Mouse (Mus musculus) right cerebral cortex, postnatal 10 days (tissue): ENCODE measurements around the gene Stox2.

Experiments
- DNase-seq, 2 experiments: peaks; one replicate each; pipeline ENCODE4 v3.0.0; 2021; ENCODE audit warnings: low spot score in 2 of 2

Gene Stox2

GRCm38 (mm10) chr8:47298460-47298859, 147.7 kb downstream of the Stox2 start:
- DNase-seq = no peak

GRCm38 (mm10) chr8:47289641-47290040, 156.5 kb downstream of the Stox2 start:
- DNase-seq = peak in 1 of 2 experiments; percentile 66

GRCm38 (mm10) chr8:47288866-47289541, 157.2 kb downstream of the Stox2 start:
- DNase-seq = peak; percentile 74 to 80

- peak; percentile 84 to 86 for DNase-seq
Measured at GRCm38 (mm10) chr8:47288131-47288865, 157.9 kb downstream of the Stox2 start.

- peak; percentile 59 to 66 for DNase-seq
Measured at GRCm38 (mm10) chr8:47287641-47288130, 158.5 kb downstream of the Stox2 start.

DNA sequence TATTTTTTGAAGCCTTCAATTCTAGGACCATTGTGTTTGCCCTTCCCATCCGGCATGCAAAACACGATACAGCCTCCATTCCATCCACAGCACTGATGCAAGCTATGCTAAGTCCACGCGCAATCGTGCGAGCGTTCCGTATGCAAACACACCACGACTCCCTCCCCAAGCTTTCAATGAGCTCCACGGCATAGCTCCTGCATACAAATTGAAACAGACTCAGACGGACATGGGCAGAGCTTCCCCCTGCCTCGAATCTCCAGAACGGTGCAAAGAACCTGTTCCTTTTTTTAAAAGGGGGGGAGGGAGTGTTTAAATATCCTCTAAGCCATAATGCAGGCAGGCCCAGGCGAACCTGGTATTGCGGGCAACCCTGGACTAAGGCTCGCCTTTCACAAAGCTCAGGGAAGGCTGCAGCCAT, 159.0 kb downstream of the Stox2 start:
- peak; percentile 68 to 70 for DNase-seq

GRCm38 (mm10) chr8:47286081-47286700, 160.0 kb downstream of the Stox2 start:
- no peak for DNase-seq

DNA sequence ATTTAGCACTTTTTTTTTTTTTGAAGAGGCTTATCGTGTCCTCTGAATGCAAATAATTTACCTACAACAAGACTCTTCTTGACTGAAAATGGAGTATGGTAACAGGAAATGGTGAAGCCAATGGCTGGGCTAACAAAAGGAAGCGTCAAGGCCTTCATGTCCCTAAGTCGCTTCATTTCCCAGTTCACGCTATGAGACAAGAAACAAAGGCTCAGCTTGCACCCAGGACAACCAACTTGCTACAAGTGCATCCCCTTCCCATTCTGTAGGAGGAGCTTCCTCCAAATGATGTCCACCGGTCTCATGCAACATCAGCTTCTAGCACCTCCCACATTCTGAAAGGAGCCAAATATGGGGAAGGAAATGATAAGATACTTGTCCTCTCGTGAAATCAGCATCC, 160.7 kb downstream of the Stox2 start:
- DNase-seq = no peak

GRCm38 (mm10) chr8:47284329-47285326, 161.5 kb downstream of the Stox2 start:
- no peak for DNase-seq

GRCm38 (mm10) chr8:47279898-47280297, 166.3 kb downstream of the Stox2 start:
- no peak for DNase-seq

- no peak for DNase-seq
Measured at GRCm38 (mm10) chr8:47278211-47278610, 168.0 kb downstream of the Stox2 start.

- no peak for DNase-seq
Measured at GRCm38 (mm10) chr8:47268931-47269330, 177.2 kb downstream of the Stox2 start.

DNA sequence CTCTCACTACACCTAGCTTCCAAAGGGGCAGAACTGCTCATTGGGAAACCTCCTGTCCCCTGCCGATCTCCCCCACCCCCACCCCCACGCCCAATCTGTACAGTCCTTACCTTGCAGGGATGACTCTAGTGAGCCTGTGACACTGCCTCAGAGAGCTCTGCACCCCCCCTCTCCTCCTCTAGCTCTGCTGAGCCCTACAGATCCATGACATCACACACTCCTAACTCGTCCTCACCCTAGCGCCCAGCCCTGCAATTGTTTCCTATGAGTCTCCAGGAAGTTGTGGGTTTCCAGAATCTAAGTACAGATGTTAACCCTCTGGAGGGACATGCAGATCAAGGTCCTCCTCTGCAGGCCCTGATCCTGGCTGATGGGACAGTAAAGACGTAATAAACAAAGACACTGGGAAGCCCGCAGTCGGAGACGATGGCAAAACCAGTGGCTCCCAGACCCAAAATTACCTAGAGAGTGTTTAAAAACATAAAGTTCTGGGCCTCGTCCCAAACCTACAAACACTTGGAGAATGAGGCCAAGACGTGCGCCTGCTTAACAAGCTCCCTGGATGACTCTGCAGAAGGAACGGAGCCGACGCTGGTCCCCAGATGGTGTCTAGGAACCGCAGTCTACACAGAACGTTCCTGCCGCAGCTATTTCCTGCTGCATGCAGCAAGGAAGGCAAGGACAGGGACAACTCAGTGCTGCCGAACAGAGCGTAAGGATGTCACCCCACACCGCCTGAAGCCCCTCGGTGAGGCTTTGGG, 177.9 kb downstream of the Stox2 start:
- DNase-seq = peak; percentile 78 to 86

- DNase-seq = no peak
Measured at GRCm38 (mm10) chr8:47263070-47263843, 182.9 kb downstream of the Stox2 start.

GRCm38 (mm10) chr8:47260751-47261474, 185.2 kb downstream of the Stox2 start:
- DNase-seq = peak; percentile 64 to 78

GRCm38 (mm10) chr8:47250832-47251231, 195.3 kb downstream of the Stox2 start:
- no peak for DNase-seq

- no peak for DNase-seq
Measured at GRCm38 (mm10) chr8:47245116-47245515, 201.0 kb downstream of the Stox2 start.

- peak in 1 of 2 experiments; percentile 54 for DNase-seq
Measured at GRCm38 (mm10) chr8:47244202-47244601, 202.0 kb downstream of the Stox2 start.

DNA sequence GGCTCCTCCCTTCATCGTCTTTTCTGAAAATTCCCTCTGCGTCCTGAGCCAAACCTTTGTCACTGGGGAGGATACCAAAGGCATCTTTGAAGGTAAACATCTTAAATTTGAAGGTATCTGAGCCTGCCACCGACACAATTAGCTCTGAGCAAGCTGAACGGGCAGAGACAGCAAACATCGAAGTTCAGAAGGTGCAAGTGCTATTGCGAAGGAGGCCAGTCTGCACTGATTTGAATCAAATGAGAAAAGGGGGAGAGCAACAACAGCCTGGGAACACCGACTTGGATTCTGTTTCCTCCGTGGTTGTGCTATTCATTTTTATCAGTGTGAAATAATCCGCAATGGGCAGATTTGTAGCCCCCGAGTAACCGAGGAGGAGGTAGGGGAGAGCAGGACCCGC, 202.5 kb downstream of the Stox2 start:
- no peak for DNase-seq
